Mouse (Mus musculus) Patski (cell line): ENCODE results near the gene Mapk3. TPM values are rescaled to one million over a fixed set of nuclear protein-coding genes. Genes with fewer than 3 reads are reported as not detected.

Experiments used
- ATAC-seq: fragments of 100-300 bp; one replicate; pipeline ENCODE4 v1.8.0; 2021
- CTCF ChIA-PET: fragments of 350-600 bp; sonication (Branson Sonifier 250); formaldehyde crosslinking; loops from one replicate; lab custom pipeline; 2022; ENCODE audit warnings: inconsistent platforms; lab: Charles Lee
- POLR2A ChIA-PET: fragments of 350-600 bp; sonication (Branson Sonifier 250); formaldehyde crosslinking; loops from one replicate; lab custom pipeline; 2022; ENCODE audit warnings: antibody characterized with exemption, inconsistent platforms; lab: Charles Lee
- DNase-seq: peaks from one replicate; pipeline ENCODE4 v3.0.0-alpha.2; 2011; ENCODE audit warnings: low read depth, low spot score
- H3K27me3 ChIP-seq: fragments of 371-371 bp; one replicate; pipeline ENCODE4 v1.5.1; 2021
- CTCF ChIP-seq: fragments of 100-300 bp; IDR thresholded peaks from one replicate; pipeline ENCODE4 v1.5.1; 2021
- in situ Hi-C: fragments of 300-500 bp; cut with MboI; formaldehyde crosslinking; loops from 3 replicates; pipeline ENCODE4 v1.11.1; 2018; ENCODE audit warnings: low pct_unique_long_range_greater_than_20kb, mixed read lengths
- polyA plus RNA-seq: library from polyadenylated mRNA; unstranded; gene quantifications from one replicate; pipeline ENCODE4 v1.2.3, GENCODE M21; 2021

Gene Mapk3
- polyA plus RNA-seq, 1 experiment from 2014 or later: 122 TPM

- H3K27me3 ChIP-seq: no peaks in the 10 kb centered on the region
- DNase-seq (no peak), ATAC-seq (no peak)
- POLR2A ChIA-PET: interaction anchor here (0.6 kb wide), 1 partner anchor 13 kb away, joined by 3 read pairs; no protein-coding TSS in a partner anchor
- TF ChIP-seq CTCF: no peak
- CTCF ChIA-PET: interaction anchor here (1.4 to 1.6 kb wide), 2 partner anchors 12 to 15 kb away, joined by 3 to 4 read pairs; no protein-coding TSS in a partner anchor
- in situ Hi-C loops: no loop called here
Observed at GRCm38 (mm10) chr7:126794271-126794605, 34.8 kb downstream of the Mapk3 start.

DNA sequence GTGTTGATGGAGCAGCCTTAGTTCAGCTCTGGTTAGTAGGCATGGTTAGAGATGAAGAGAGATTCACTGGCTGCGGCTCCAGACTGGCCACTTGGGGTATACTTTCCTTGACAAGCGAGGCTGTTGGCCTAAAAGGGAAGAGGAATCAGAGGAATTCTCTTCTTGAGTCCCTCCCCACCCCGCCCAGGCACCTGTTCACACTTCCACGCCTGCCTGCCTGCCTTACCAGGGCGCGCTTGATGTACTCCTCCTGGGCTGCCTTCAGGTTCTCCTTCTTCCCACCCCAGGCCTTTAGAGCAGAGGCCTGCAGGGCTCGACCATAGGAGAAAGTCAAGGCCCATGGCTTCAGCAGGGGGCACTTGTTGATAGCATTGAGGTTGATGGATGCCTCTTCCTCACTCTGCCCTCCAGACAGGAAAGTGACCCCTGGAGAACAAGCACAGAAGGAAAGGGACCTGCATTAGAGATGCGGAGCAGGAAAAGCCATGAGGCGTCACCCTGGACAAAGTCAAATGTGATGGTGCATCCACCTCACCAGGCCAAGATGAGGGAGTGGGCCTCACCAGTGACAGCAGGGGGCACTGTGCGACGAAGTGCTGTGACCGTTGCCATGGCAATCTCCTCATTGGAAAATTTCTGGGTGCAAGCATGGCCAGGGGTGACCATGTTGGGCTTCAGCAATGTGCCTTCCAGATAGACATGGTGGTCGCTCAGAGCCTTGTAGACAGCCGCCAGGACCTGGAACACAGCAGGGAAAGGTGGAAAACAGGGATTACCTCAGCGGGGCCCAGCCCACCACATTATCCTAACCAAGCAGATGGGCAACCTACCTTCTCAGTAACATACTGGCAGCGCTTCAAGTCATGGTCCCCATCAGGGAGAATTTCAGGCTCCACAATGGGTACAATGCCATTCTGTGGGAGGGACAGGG, 36.3 kb downstream of the Mapk3 start:
- in situ Hi-C loops: no loop called here
- ChIA-PET POLR2A (no interaction called here), CTCF (no interaction called here)
- DNase-seq (no peak), ATAC-seq (no peak)
- no peaks in the 10 kb centered on the region for H3K27me3 ChIP-seq
- no peak for TF ChIP-seq CTCF

DNA sequence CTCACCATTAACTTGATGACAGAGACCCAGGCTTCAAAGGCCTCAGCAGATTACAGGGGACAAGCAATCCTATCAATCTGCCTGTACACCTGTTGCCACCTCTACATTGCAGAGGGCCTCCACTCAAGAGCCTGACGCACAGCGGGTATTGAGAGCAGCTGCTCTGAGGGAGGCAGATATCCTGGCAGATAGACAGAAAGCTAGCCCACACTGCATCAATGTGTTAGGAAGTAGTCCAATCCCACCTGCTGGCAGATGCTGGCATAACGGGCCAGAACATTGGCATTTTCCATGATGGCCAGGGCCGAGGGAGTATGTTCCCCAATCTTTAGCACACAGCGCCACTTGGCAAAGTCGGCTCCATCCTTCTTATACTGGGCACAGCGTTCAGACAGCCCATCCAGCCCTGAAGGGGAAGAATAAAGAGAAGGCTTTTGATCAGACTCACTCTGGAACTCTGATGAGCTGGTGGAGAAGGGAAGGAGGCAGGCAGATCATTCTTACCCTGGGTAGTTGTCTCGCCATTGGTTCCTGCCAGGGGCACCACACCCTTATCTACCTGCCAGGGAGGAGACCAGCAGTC, 37.0 kb downstream of the Mapk3 start:
- CTCF ChIA-PET: no interaction called here
- POLR2A ChIA-PET: interaction anchor here (0.7 kb wide), 1 partner anchor 14 kb away, joined by 3 read pairs; no protein-coding TSS in a partner anchor
- DNase-seq (no peak), ATAC-seq (no peak)
- in situ Hi-C loops: no loop called here
- H3K27me3 ChIP-seq: no peaks in the 10 kb centered on the region
- no peak for TF ChIP-seq CTCF

DNA sequence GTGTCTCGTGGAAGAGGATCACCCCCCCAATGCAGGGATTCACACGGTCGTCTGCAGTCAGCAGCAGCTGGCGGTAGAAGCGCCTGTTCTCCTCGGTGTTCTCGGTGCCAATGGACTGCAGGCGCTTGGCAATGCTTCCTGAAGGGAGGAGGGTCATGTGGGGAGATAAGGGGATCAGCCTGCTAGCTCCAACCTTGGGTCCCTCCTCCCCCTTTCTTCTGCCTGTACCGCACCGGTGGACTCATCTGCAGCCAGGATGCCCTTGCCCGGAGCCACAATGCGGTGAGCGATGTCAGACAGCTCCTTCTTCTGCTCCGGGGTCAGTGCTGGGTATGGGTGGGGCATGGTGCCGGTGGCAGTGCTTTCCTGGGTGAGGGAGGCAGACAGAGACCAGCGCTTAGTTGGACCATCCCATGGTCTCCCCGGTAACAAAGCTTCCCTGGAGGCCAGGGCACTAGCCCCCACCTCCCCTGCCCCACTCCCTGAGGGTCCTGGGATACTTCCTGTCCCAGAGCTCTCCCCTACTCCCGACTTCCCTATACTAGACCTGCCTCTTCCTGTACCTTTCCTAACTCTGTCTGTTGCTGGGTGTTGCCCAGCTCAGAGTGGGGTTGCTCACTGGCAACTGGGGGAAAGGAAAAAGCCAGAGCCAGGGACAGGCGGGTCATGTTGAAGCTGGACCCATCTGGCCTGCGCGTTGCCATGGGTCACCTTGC, 38.2 kb downstream of the Mapk3 start, which contains the start of gene Fam57b:
TSS of gene Fam57b (plus strand) at position 258 of the 716 bp plus-strand sequence.
- in situ Hi-C loops: no loop called here

GRCm38 (mm10) chr7:126798127-126799049, 39.0 kb downstream of the Mapk3 start:
- ChIA-PET POLR2A (interaction anchor here (0.8 to 1.1 kb wide), 2 partner anchors 15 to 57 kb away, joined by 3 to 6 read pairs; no protein-coding TSS in a partner anchor), CTCF (no interaction called here)
- TF ChIP-seq CTCF: no peak
- DNase-seq (no peak), ATAC-seq (peak; percentile 1)
- no peaks in the 10 kb centered on the region for H3K27me3 ChIP-seq
- in situ Hi-C loops: no loop called here

More for the DNA sequence above, 38.2 kb downstream of the Mapk3 start, which contains the start of gene Fam57b:
- POLR2A ChIA-PET: interaction anchor here (0.5 to 1.0 kb wide), 3 partner anchors 13 to 64 kb away, joined by 3 read pairs; partner anchors contain the start of gene Hirip3
- DNase-seq (no peak), ATAC-seq (no peak)
- no peak for TF ChIP-seq CTCF
- H3K27me3 ChIP-seq: no peaks in the 10 kb centered on the region
- CTCF ChIA-PET: no interaction called here

DNA sequence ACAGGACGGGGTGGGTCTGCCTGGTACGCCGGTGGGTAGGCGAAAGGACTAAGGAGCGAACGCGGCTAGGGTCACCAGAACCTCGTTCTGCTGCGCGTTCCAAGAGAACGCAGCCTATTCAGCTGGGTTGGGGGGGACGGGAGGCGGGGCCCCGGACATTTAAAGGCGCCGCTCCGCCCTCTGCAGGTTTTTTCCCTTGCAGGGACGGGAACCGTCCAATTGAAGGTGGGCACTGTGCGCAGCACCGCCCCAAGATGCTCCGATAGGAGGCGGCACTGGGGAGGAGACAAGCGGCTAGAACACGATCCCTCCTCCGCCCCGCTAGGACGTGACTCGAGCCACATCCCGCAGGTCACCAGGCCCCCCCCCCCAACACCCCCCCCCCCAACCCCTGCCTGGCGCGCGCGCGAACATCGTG, 39.7 kb downstream of the Mapk3 start:
- ATAC-seq: peak; percentile 84
- no peak for TF ChIP-seq CTCF
- in situ Hi-C loops: no loop called here
- peak; percentile 91 for DNase-seq
- CTCF ChIA-PET: no interaction called here
- POLR2A ChIA-PET: interaction anchor here (0.8 to 1.2 kb wide), 5 partner anchors 16 to 56 kb away, joined by 3 to 7 read pairs (median 5); partner anchors contain the start of gene Tbx6
- H3K27me3 ChIP-seq: no peaks in the 10 kb centered on the region

DNA sequence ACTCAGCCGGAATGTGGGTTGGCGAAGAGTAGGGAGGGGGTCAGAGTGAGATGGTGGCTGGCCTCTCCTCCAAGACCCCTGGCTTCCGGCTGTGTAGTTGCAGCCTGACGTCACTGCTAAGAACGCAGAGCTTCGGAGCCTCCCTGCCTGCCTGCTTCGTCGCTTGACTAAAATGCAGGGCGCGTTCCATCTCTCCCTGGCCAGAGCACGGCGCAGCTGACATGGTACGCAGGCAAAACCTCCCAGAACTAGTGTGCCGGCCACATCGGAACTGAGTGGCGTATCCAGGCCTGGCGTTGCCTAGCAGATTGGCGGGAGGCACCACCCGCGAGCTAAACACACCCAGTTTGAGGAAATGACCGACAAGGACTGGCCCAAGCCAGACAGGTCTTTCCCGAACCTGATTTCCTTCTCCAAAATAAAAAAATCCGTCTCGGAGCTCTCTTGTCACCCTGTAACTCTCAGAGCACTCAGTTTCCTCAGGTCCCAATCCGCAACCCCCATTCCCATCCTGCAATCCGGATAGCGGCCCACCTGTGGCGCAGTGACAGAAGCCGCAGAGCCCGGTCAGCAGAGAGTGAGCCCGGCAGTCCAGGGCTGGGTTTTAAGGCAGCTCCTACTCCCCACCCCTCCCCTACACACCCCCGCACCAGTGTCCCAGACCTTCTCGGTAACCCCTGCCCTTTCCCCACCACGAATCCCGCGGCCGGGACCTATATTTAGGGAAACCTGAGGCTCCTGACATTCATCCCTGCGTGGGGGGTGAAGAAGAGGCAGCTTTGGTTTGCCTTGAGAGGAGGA, 40.3 kb downstream of the Mapk3 start:
- CTCF ChIA-PET: no interaction called here
- ATAC-seq (peak; percentile 70), DNase-seq (no peak)
- no peaks in the 10 kb centered on the region for H3K27me3 ChIP-seq
- no peak for TF ChIP-seq CTCF
- POLR2A ChIA-PET: interaction anchor here (1.0 to 1.3 kb wide), 6 partner anchors 13 to 24 kb away, joined by 3 to 7 read pairs (median 5); partner anchors contain the start of gene Tbx6
- in situ Hi-C loops: no loop called here

- no peak for DNase-seq
- H3K27me3 ChIP-seq: no peaks in the 10 kb centered on the region
- in situ Hi-C loops: no loop called here
Observed at GRCm38 (mm10) chr7:126800269-126801056, 41.1 kb downstream of the Mapk3 start.

More at GRCm38 (mm10) chr7:126800269-126801056, 41.1 kb downstream of the Mapk3 start:
- no peak for ATAC-seq
- ChIA-PET POLR2A (interaction anchor here (1.0 to 1.3 kb wide), 3 partner anchors 12 to 25 kb away, joined by 3 to 5 read pairs (median 4); no protein-coding TSS in a partner anchor), CTCF (no interaction called here)
- no peak for TF ChIP-seq CTCF
